Mouse (Mus musculus) heart, adult 8-10 months (tissue): ENCODE results near the gene Mettl26. TPM values are rescaled to one million over a fixed set of nuclear protein-coding genes. Genes with fewer than 3 reads are reported as not detected.
A peak's percentile ranks its signal among the peaks of the same experiment; 100 is the strongest.

Source experiments
- DNase-seq: peaks from one replicate; pipeline ENCODE4 v3.0.0; 2022; ENCODE audit warnings: low spot score
- total RNA-seq, 4 experiments: library from RNA; stranded (reverse); gene quantifications; 2 replicates each; pipeline ENCODE4 v1.2.4; 2022

Gene Mettl26
- total RNA-seq, 4 experiments from 2014 or later, result 13.6 to 16.8 (median 14.5) TPM

DNA sequence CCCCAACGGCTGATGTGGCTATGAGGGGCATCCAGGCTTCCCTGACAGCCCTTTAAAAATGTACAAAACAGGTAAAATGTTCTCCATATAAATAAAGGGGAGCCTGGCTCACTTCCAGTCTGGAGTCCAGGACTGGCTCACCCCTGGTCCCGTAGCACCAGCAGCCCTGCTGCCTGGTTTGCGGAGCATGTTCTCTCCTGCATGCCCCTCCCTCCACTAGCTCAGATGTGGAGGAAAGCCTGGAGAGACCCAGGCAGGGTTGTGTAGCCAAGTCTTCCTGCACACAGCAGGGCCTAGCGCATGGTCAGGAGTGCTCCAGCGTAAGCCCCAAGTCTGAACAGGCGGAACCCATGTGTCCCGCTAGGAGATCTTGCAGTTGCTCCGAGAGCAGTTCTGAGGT lies 8.4 kb downstream of the Mettl26 start:
- no peak for DNase-seq

- no peak for DNase-seq
Observed at GRCm38 (mm10) chr17:25883824-25884223, 8.9 kb downstream of the Mettl26 start.

GRCm38 (mm10) chr17:25885636-25886035 lies 10.8 kb downstream of the Mettl26 start:
- no peak for DNase-seq

- no peak for DNase-seq
Observed at GRCm38 (mm10) chr17:25886806-25887205, 11.9 kb downstream of the Mettl26 start.

DNA sequence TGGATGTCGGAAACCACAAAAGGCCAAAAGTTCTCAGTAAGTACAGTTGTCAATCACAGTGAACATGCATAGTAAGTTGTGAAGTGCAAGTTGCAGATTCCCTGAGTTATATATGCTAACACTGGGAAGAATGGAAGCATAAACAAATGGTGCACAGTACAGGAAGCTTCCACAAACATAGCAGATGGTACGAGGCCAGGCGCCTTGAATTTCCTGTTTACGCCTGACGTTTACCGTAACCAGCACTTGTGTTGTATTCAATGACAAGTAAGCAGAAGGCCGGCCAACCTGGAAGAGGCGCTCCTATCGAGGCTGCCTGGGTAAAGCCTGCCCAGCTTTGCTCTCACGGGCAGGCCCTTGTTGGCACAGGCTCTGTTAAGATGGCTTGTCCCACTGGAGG lies 12.6 kb downstream of the Mettl26 start:
- no peak for DNase-seq

DNA sequence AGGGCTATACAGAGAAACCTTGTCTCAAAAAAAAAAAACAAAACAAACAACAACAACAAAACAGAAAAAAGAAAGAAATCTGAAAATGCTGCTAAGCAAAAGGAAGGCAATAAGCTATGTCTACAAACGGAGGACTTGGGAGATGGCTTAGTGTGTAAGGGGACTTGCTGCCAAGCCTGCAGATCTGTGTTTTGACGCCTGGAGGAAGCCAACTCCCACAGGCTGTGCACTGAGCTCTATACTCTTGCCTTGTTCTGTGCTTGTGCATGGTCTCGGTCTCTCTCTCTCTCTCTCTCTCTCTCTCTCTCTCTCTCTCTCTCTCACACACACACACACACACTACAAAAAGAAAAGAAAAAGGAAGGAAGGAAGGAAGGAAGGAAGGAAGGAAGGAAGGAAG lies 14.0 kb downstream of the Mettl26 start:
- no peak for DNase-seq

GRCm38 (mm10) chr17:25893975-25894617 lies 19.2 kb downstream of the Mettl26 start:
- DNase-seq, result peak; percentile 68

DNA sequence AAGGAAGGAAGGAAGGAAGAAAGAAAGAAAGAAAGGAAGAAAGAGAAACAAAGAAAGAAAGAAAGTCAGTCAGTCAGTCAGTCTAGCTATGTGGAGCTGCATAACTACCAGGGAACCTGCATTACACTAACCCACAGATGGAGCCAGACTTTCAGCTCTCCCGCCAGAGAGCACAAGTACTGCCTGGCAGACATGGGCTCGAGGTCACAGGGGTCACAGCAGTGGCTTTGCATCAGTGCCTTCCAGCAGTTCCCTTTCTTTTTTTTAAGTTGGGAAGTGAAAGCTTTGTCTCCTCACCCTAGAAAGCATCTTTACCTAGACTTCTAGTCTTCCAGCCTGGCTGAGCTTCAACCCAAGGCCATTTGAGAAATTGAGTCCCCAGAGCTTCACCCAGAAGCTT lies 20.5 kb downstream of the Mettl26 start:
- DNase-seq, result no peak

- DNase-seq, result no peak
Observed at GRCm38 (mm10) chr17:25895891-25896290, 21.0 kb downstream of the Mettl26 start.

GRCm38 (mm10) chr17:25900193-25900592 lies 25.3 kb downstream of the Mettl26 start:
- DNase-seq, result no peak

DNA sequence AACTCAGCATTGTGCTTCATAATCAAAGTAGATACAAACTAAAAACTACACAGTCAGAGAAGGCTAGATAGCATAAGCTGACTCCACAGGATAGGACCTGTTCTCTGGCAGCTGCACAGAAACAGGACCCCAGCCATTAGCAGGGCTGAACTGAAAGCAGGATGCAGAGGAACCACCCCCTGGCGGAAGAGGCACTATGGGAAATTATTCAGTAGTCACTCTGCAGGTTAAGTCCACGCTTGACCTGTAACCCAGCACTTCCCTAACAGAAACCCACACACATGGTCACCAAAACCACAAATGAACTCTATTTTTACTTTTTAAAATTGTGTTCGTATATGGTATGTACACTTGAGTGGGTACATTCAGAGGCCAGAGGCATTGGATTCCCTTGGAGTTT lies 28.2 kb downstream of the Mettl26 start:
- no peak for DNase-seq

- no peak for DNase-seq
Observed at GRCm38 (mm10) chr17:25907640-25908039, 32.8 kb downstream of the Mettl26 start.

GRCm38 (mm10) chr17:25911816-25912215 lies 36.9 kb downstream of the Mettl26 start:
- DNase-seq, result peak; percentile 57

GRCm38 (mm10) chr17:25913186-25913876 lies 38.5 kb downstream of the Mettl26 start:
- DNase-seq, result no peak

DNA sequence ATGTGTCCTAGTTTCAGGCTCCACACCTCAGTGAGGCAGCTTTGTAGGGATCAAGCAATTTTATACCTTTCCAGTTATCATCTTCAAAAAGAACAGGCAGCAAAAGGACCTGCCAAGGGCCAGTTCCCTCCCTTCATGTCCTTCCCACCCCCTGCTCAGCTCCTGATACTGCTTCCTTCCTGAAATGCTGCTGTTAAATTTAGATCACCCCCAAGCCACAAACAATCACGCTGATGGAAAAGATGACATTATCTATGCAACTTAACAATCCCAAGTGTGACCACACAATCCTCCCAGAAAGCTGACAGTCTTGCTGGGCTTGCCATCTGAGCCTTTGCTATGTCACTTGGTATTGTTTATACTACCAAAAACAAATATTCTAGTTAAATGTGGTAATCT lies 39.0 kb downstream of the Mettl26 start:
- DNase-seq, result peak; percentile 60

DNA sequence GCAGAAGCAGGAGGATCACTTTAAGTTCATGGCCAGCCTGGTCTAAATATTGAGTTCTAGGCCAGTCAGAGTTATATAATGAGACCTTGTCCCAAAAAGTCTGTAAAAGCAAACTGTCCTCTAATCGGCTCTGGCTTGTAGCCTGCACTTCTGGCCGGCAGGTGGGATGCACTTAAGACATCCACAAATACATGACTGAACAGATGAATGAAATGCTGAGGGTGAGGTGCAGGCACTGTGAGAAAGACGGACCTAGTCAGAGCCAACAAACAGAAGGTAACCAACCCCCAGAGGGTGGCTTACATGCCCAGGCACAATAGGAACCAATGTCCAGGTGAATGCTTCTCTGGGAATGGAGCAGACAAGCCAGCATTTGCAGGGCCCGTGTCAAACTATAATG lies 39.4 kb downstream of the Mettl26 start:
- no peak for DNase-seq

- DNase-seq, result no peak
Observed at GRCm38 (mm10) chr17:25916931-25917647, 42.2 kb downstream of the Mettl26 start.

DNA sequence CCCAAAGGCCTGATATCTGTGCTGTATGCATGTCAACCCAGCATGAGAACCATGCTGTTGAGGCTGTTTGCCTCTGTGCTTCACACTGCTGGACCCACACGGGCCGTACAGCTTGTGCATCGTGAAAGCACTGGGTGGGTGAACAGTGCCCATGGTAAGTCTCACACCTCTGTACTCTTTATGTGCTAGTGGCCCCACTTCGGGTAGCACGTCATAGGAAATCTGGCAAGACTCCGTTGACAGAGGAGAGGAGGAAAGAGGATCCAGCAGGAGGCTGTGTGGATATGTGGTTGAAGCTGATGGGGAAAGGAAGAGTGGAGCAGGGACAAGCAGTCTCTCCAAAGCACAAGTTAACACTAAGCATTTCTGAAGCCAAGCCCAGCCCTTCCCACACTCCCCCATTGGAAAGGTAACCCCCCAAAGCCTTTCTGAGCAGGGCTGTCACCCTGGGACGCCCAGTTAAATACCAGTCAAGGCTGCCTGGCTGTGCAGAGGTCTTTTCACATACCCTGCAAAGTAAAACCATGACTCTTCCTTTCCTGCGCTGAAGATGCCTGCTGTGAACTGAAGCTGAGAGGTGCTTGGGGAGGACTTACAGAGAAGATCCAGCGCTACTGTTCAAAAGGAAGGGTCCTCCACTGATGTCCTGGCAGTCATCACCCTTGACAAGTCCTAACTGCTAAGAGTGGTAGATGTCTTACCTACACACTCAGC lies 43.3 kb downstream of the Mettl26 start:
- no peak for DNase-seq

GRCm38 (mm10) chr17:25919144-25919785 lies 44.4 kb downstream of the Mettl26 start, which contains the start of gene Rab40c:
TSS of gene Rab40c (minus strand) at chr17:25919727.
- no peak for DNase-seq

GRCm38 (mm10) chr17:25919786-25920642 lies 45.1 kb downstream of the Mettl26 start:
- peak; percentile 100 for DNase-seq

GRCm38 (mm10) chr17:25922120-25922519 lies 47.2 kb downstream of the Mettl26 start:
- DNase-seq, result no peak
